Mouse (Mus musculus): ENCODE measurements around the gene Dnm3.

GRCm38 (mm10) chr1:161998781-161999180 is 479.1 kb downstream of the Dnm3 start:
- TF ChIP-seq CTCF (IDR thresholded peaks at IDR 0.05; ENCODE audit: low read depth, low read length) (no peak), EP300 (IDR thresholded peaks at IDR 0.05; ENCODE audit: insufficient read depth, low read depth, low read length) (no peak)
